Mouse (Mus musculus) neural tube, embryonic 11.5 days (tissue): ENCODE measurements around the gene Prh1. TPM values are rescaled to one million over a fixed set of nuclear protein-coding genes. Genes with fewer than 3 reads are reported as not detected.
"Not testable (repeated sequence)": the region's sequence is repeated elsewhere in the genome, so short reads cannot be mapped to it uniquely, and the experiment has no call there.

ENCODE experiments used
- ATAC-seq: fragments of 200-750 bp; cut with Nextera tagmentation; 2 replicates; pipeline ENCODE4 v1.8.0; 2017; ENCODE audit warnings: moderate number of reproducible peaks, mild to moderate bottlenecking, moderate TSS enrichment, moderate library complexity; ENCODE audit not compliant: insufficient read depth, low FRiP score, low TSS enrichment
- DNase-seq: peaks from one replicate; pipeline ENCODE4 v3.0.0-alpha.2; 2015; ENCODE audit warnings: low spot score
- H3K27ac ChIP-seq: fragments of 300-500 bp; sonication (generic); 2 replicates; pipeline ENCODE4 v1.5.1; 2014; ENCODE audit warnings: low read depth, mild to moderate bottlenecking, low read length
- H3K27me3 ChIP-seq: fragments of 300-500 bp; sonication (generic); 2 replicates; pipeline ENCODE4 v1.6.1; 2014; ENCODE audit warnings: mild to moderate bottlenecking, low read length, mixed read lengths; ENCODE audit not compliant: control insufficient read depth, insufficient read depth
- H3K36me3 ChIP-seq: fragments of 300-500 bp; sonication (generic); 2 replicates; pipeline ENCODE4 v1.6.1; 2014; ENCODE audit warnings: mild to moderate bottlenecking, low read length, moderate library complexity, mixed read lengths; ENCODE audit not compliant: control insufficient read depth, insufficient read depth
- H3K4me1 ChIP-seq: fragments of 300-500 bp; sonication (generic); 2 replicates; pipeline ENCODE4 v1.6.1; 2014; ENCODE audit warnings: low read length, mixed read lengths; ENCODE audit not compliant: control insufficient read depth, insufficient read depth
- H3K4me2 ChIP-seq: fragments of 300-500 bp; sonication (generic); 2 replicates; pipeline ENCODE4 v1.6.1; 2014; ENCODE audit warnings: low read depth, mild to moderate bottlenecking, moderate library complexity
- H3K4me3 ChIP-seq: fragments of 300-500 bp; sonication (generic); 2 replicates; pipeline ENCODE4 v1.5.1; 2014; ENCODE audit warnings: low read depth, low read length
- H3K9ac ChIP-seq: fragments of 300-500 bp; sonication (generic); 2 replicates; pipeline ENCODE4 v1.6.1; 2014; ENCODE audit warnings: mild to moderate bottlenecking, low read length
- H3K9me3 ChIP-seq: fragments of 300-500 bp; sonication (generic); 2 replicates; pipeline ENCODE4 v1.6.1; 2016; ENCODE audit warnings: low read length; ENCODE audit not compliant: control insufficient read depth
- WGBS: fragments of 180-500 bp; shearing (Covaris S2); extraction: QIAGEN DNeasy Blood & Tissue Kit; methylation state at CpG from one replicate; pipeline ENCODE4 v1.1.7; 2014; 5-methylcytosine and 5-hydroxymethylcytosine counted together
- polyA plus RNA-seq: library from polyadenylated mRNA; unstranded; fragments of >200 nt; fragmentation: Nextera tagmentation; extraction: Ambion mirVana; gene quantifications from 2 replicates; pipeline ENCODE4 v1.2.1, GENCODE M21; 2014

The Prh1 gene
- polyA plus RNA-seq = not detected in 2 replicates

GRCm38 (mm10) chr6:132569509-132569908 is at the start of gene Prh1:
TSS of gene Prh1 (plus strand) at chr6:132569809.
- not testable (repeated sequence) for DNase-seq, H3K4me1 ChIP-seq, H3K9ac ChIP-seq, H3K27ac ChIP-seq, H3K4me2 ChIP-seq, H3K27me3 ChIP-seq, H3K9me3 ChIP-seq, H3K4me3 ChIP-seq, ATAC-seq, H3K36me3 ChIP-seq
- WGBS = 86% methylated on average over 1 of the region's 1 CpGs

- not testable (repeated sequence) for H3K27me3 ChIP-seq, H3K9me3 ChIP-seq, DNase-seq, H3K4me2 ChIP-seq, H3K4me3 ChIP-seq, H3K4me1 ChIP-seq, H3K9ac ChIP-seq, ATAC-seq, H3K36me3 ChIP-seq, H3K27ac ChIP-seq
- 76% methylated on average over 2 of the region's 2 CpGs for WGBS
These were observed 26.0 kb downstream of the Prh1 start, which contains the start of gene Prp2 for GRCm38 (mm10) chr6:132595613-132596012. TSS of gene Prp2 (plus strand) at chr6:132595913.

Other genes with a start within 250 kb of the Prh1 start
- not detected in 2 replicates for gene Gm8882, start 205.7 kb upstream of the Prh1 start, polyA plus RNA-seq
- gene Prp2, start 26.1 kb downstream of the Prh1 start, polyA plus RNA-seq = not detected in 2 replicates
- not detected in 2 replicates for gene A630073D07Rik, start 81.7 kb downstream of the Prh1 start, polyA plus RNA-seq
- gene Tas2r120, start 87.1 kb downstream of the Prh1 start, polyA plus RNA-seq = not detected in 2 replicates
- gene Tas2r121, start 131.2 kb downstream of the Prh1 start, polyA plus RNA-seq = not detected in 2 replicates
- not detected in 2 replicates for gene Tas2r122, start 142.1 kb downstream of the Prh1 start, polyA plus RNA-seq
- gene Tas2r115, start 168.2 kb downstream of the Prh1 start, polyA plus RNA-seq = not detected in 2 replicates
- not detected in 2 replicates for gene Tas2r124, start 184.9 kb downstream of the Prh1 start, polyA plus RNA-seq
- gene Tas2r102, start 192.3 kb downstream of the Prh1 start, polyA plus RNA-seq = not detected in 2 replicates
- gene Tas2r136, start 208.4 kb downstream of the Prh1 start, polyA plus RNA-seq = not detected in 2 replicates
- not detected in 2 replicates for gene Tas2r117, start 233.0 kb downstream of the Prh1 start, polyA plus RNA-seq